Mouse (Mus musculus): ENCODE measurements at regions not wholly inside any gene's neighbourhood (a gene's known extent, or its start where the extent isn't known, plus 50 kb on each side); places are given as distances from the start of the nearest gene placed in this dataset.

DNA sequence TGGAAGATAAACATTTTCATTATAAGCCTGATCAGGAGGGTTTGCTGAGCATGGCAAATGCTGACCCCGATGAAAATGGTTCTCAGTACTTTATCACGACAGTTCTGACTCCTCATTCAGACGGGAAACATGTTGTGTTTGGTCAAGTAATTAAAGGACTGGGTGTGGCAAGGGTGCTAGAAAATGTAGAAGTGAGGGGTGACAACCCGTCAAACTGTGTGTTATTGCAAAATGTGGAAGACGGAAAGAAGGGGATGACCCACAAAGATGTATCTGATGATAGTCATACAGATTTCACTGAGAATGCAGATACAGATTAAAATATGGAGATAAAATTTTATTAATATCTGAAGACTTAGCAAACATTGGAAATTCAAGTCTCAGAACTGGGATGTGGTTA, 186.2 kb upstream of the Gm9833 start:
- TF ChIP-seq POLR2A (IDR thresholded peaks at IDR 0.05; ENCODE audit: borderline replicate concordance, extremely low read depth, low read depth, low read length) = no peak
- TF ChIP-seq CTCF (IDR thresholded peaks at IDR 0.05; ENCODE audit: insufficient read depth, low read length) = no peak
- no peak for DNase-seq
- WGBS = 57% methylated on average over 5 of the region's 5 CpGs
- Histone ChIP-seq H3K4me3 (replicated peaks; ENCODE audit: extremely low read depth, low read depth, low read length) (no peak overlapping the region), H3K4me1 (ENCODE audit: control insufficient read depth, insufficient read depth, low read length) (no peaks in the 10 kb centered on the region)

DNA sequence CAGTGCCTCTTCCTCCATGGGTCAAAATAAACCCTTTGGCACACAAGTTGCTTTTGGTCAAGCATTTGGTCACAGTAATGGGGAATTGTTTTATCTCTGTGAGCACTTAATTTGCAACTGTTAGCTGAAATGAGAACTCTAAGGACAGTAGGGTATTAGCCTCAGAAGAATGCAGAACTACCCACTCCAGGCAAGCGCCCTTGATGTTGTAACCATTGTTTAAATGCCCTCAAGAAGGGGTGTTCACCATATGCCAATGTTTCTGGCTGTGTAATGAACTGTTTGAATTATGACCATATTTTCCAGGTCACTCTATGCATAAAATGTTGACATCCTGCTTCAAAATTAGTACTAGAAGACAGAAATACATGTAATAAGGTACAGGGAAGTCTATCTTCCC, 174.6 kb upstream of the Gm9833 start:
- TF ChIP-seq CTCF (IDR thresholded peaks at IDR 0.05; ENCODE audit: insufficient read depth, low read length) (no peak), POLR2A (IDR thresholded peaks at IDR 0.05; ENCODE audit: borderline replicate concordance, extremely low read depth, low read depth, low read length) (no peak)
- Histone ChIP-seq H3K4me3 (replicated peaks; ENCODE audit: extremely low read depth, low read depth, low read length) (no peak overlapping the region), H3K4me1 (ENCODE audit: control insufficient read depth, insufficient read depth, low read length) (no peaks in the 10 kb centered on the region)
- 78% methylated on average over 1 of the region's 1 CpGs for WGBS
- no peak for DNase-seq

DNA sequence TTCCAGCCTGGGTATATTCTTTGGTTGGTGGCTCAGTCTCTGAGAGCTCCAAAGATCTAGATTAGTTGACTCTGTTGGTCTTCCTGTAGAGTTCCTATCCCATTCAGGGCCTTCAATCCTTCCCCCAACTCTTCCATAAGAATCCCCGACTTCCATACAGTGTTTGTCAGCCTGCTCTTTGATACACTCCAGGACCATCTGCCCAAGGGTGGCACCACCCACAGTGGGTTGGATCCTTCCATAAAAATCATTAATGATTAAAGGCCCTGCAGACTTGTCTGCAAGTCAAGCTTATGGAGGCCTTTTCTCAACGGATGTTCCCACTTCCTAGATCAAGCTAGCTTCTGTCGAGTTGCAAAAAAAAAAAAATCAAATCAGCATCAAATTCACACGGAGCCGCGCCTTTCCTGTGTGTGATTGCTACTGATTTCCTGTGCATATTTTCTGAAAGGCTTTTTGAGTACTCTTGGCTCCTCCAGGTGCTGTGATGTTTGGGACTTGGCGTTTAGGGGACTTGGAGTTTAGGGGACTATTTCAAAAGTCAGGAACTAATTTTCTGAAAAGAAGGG, 171.3 kb upstream of the Gm9833 start:
- WGBS = 59% methylated on average over 7 of the region's 7 CpGs
- no peak for DNase-seq
- Histone ChIP-seq H3K4me3 (replicated peaks; ENCODE audit: extremely low read depth, low read depth, low read length) (no peak overlapping the region), H3K4me1 (ENCODE audit: control insufficient read depth, insufficient read depth, low read length) (no peaks in the 10 kb centered on the region)
- TF ChIP-seq POLR2A (IDR thresholded peaks at IDR 0.05; ENCODE audit: borderline replicate concordance, extremely low read depth, low read depth, low read length) = no peak
- no peak for TF ChIP-seq CTCF (IDR thresholded peaks at IDR 0.05; ENCODE audit: insufficient read depth, low read length)

DNA sequence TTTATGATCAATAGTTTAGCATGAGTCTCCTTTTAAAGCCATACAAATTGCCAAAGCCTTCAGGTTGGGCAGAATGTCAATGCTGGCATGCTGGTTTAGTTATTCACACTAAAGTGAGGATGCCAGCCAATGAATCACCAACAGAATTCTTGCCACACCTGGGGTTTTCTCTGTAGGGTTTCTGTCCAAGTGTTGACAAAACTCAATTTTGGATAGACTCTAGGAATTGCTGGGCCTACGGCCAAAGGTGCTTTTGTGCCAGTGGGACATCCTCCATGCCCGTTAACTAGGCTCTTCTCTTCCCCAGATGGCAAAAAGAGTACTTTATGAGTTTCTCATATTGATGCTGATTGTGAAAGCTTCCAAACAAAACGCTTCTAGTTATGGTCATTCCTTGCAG, 167.6 kb upstream of the Gm9833 start:
- WGBS = 78% methylated on average over 3 of the region's 3 CpGs
- TF ChIP-seq POLR2A (IDR thresholded peaks at IDR 0.05; ENCODE audit: borderline replicate concordance, extremely low read depth, low read depth, low read length) = no peak
- TF ChIP-seq CTCF (IDR thresholded peaks at IDR 0.05; ENCODE audit: insufficient read depth, low read length) = no peak
- no peak overlapping the region for H3K4me3 ChIP-seq (replicated peaks; ENCODE audit: extremely low read depth, low read depth, low read length)
- H3K4me1 ChIP-seq (ENCODE audit: control insufficient read depth, insufficient read depth, low read length) = no peaks in the 10 kb centered on the region
- no peak for DNase-seq

DNA sequence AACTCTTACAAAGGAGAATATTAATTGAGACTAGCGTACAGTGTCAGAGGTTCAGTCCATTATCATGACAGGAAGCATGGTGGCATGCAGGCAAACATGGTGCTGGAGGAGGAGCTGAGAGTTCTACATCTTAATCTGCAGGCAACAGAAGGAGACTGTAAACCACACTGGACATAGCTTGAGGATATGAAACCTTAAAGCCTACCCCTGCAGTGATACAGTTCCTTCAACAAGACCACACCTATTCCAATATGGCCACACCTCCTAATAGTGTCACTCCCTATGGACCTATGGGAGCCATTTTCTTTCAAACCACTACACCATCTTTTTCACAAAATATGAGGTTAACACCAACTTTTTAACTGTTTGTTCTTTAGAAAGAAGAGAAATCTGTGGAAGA, 166.2 kb upstream of the Gm9833 start:
- DNase-seq = no peak
- WGBS = 79% methylated on average over 1 of the region's 1 CpGs
- TF ChIP-seq POLR2A (IDR thresholded peaks at IDR 0.05; ENCODE audit: borderline replicate concordance, extremely low read depth, low read depth, low read length) = no peak
- no peak for TF ChIP-seq CTCF (IDR thresholded peaks at IDR 0.05; ENCODE audit: insufficient read depth, low read length)
- Histone ChIP-seq H3K4me1 (ENCODE audit: control insufficient read depth, insufficient read depth, low read length) (no peaks in the 10 kb centered on the region), H3K4me3 (replicated peaks; ENCODE audit: extremely low read depth, low read depth, low read length) (no peak overlapping the region)

DNA sequence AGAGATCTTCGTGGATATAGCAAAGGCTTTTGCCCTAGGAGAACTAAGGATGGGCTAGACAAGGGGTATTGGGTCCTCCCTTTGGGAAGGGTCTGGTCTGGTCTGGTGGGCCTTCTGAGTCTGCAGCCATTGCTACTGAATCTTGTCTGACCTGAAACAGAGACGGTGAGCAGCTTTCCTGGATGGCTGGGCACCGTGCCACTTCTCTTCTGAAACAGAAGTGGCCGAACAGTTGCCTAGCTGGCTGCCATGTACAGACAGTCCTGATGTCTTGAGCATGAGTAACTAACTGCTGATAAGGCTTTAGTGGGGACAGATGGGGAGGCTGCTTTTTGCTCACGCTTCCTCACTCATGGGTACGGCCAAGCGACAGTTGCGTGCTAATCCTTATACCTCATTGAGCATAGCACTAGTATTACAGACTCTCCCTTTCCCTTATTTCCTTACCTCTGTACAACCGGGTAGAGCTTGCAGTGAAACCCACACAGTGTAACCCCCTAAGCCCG, 165.3 kb upstream of the Gm9833 start:
- WGBS = 82% methylated on average over 10 of the region's 10 CpGs
- Histone ChIP-seq H3K4me3 (replicated peaks; ENCODE audit: extremely low read depth, low read depth, low read length) (no peak overlapping the region), H3K4me1 (ENCODE audit: control insufficient read depth, insufficient read depth, low read length) (no peaks in the 10 kb centered on the region)
- TF ChIP-seq CTCF (IDR thresholded peaks at IDR 0.05; ENCODE audit: insufficient read depth, low read length) (no peak), POLR2A (IDR thresholded peaks at IDR 0.05; ENCODE audit: borderline replicate concordance, extremely low read depth, low read depth, low read length) (no peak)
- DNase-seq = no peak

DNA sequence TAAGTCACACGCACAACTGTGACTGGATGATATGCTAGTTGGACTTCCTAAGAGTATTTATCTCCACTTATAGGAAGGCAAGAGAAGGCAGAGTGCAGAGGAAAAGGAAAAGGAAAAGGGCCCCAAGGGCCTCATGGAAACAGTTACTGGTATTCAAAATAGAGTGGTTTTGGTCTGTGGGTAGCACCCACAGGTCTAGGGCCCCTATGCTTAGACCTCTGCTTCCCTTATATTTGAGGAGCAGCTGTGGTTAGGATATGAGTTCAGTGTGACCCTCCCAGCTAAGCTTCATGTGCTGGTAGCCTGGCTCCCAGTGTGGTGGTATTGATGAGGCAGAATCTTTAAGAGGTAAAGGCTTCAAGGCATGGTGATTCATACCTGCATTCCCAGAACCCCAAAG, 163.3 kb upstream of the Gm9833 start:
- no peak for TF ChIP-seq CTCF (IDR thresholded peaks at IDR 0.05; ENCODE audit: insufficient read depth, low read length)
- H3K4me1 ChIP-seq (ENCODE audit: control insufficient read depth, insufficient read depth, low read length) = no peaks in the 10 kb centered on the region
- no peak overlapping the region for H3K4me3 ChIP-seq (replicated peaks; ENCODE audit: extremely low read depth, low read depth, low read length)
- 87% methylated on average over 1 of the region's 1 CpGs for WGBS
- DNase-seq = no peak

DNA sequence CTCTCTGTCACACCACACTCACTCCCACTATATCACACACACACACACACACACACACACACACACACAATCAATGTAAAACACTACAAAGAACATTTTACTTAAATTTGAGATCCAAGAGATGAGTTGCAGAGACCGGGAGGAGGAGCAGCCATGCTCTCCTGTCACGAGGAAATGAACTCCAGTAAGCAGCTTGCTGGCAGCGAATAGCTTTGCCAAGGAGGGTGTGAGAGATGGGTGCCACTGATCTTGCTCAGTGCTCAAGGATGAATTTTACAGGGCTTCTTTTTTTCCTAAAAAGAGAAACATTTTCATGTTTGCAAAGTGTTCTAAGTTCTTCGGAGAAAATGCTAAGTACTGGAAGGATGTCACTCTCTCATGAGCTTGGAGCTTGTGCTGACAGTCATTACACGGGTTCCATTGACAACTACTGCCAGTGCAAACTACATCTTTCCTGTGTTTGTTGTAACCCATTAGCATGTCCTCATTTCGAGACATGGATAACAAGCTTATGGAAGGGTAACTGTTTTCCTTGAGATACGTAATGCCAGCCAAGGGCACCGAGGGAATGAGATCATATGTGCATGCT, 151.0 kb upstream of the Gm9833 start:
- 55% methylated on average over 8 of the region's 8 CpGs for WGBS
- H3K4me3 ChIP-seq (replicated peaks; ENCODE audit: extremely low read depth, low read depth, low read length) = no peak overlapping the region
- DNase-seq = no peak
- TF ChIP-seq CTCF (IDR thresholded peaks at IDR 0.05; ENCODE audit: insufficient read depth, low read length) = no peak
- TF ChIP-seq POLR2A (IDR thresholded peaks at IDR 0.05; ENCODE audit: borderline replicate concordance, extremely low read depth, low read depth, low read length) = no peak
- no peaks in the 10 kb centered on the region for H3K4me1 ChIP-seq (ENCODE audit: control insufficient read depth, insufficient read depth, low read length)

DNA sequence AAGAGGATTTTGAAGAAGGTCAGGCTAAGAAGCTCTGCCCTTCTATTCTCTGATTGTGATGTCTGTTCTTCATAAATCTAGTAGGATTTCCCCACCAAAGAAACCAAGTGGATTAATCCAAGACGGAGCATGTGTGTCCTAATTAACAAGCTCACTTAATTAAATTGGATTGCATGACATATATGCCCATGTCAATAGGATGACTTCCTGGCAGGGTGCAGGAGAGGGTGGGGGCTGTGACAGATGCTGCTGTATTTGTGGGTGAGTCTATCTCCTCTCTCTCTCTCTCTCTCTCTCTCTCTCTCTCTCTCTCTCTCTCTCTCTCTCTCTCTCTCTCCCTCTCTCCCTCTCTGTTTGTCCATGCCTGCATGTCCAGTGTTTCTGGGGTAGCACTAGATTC, 149.3 kb upstream of the Gm9833 start:
- TF ChIP-seq CTCF (IDR thresholded peaks at IDR 0.05; ENCODE audit: insufficient read depth, low read length) (no peak), POLR2A (IDR thresholded peaks at IDR 0.05; ENCODE audit: borderline replicate concordance, extremely low read depth, low read depth, low read length) (no peak)
- DNase-seq = no peak
- Histone ChIP-seq H3K4me1 (ENCODE audit: control insufficient read depth, insufficient read depth, low read length) (no peaks in the 10 kb centered on the region), H3K4me3 (replicated peaks; ENCODE audit: extremely low read depth, low read depth, low read length) (no peak overlapping the region)
- WGBS = 78% methylated on average over 1 of the region's 1 CpGs

DNA sequence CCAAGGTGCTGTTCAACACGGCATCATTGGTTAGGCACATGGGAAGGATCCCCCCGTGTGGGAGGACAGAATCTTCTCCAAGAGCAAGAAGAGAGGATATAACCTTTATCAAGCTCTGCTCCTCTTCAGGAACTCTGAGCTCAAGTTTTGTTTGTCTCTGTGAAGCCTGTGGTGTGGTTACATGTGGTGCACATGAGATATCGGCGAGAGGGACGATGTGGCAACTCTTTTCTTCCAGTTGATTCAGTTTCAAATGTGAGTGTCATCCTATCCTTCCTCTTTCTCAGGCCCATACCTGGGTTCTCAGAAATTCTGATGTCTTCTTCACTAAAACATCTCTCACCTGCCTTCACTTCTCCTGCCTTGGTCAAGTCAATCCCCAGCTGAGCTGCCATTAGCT, 145.3 kb upstream of the Gm9833 start:
- TF ChIP-seq CTCF (IDR thresholded peaks at IDR 0.05; ENCODE audit: insufficient read depth, low read length) = no peak
- no peak for TF ChIP-seq POLR2A (IDR thresholded peaks at IDR 0.05; ENCODE audit: borderline replicate concordance, extremely low read depth, low read depth, low read length)
- 85% methylated on average over 5 of the region's 5 CpGs for WGBS
- no peak for DNase-seq
- H3K4me1 ChIP-seq (ENCODE audit: control insufficient read depth, insufficient read depth, low read length) = no peaks in the 10 kb centered on the region
- H3K4me3 ChIP-seq (replicated peaks; ENCODE audit: extremely low read depth, low read depth, low read length) = no peak overlapping the region
